Mouse (Mus musculus): Measurements from ENCODE around the gene Ctdsp1. TPM values are rescaled to one million over a fixed set of nuclear protein-coding genes. Genes with fewer than 3 reads are reported as not detected.

Gene Ctdsp1
- 30.7 and 40.5 TPM in 2 replicates for total RNA-seq (2015; ENCODE audit: low replicate concordance)
- 10.5 and 22.8 TPM in 2 replicates for total RNA-seq (2017; ENCODE audit: low replicate concordance)

- ATAC-seq (replicated peaks; ENCODE audit: low FRiP score, poor library complexity, severe bottlenecking): peak; percentile 59
These were observed at the start of gene Ctdsp1 for GRCm38 (mm10) chr1:74390924-74391748. TSS of gene Ctdsp1 (plus strand) at chr1:74391509.

- ATAC-seq (replicated peaks; ENCODE audit: low FRiP score, poor library complexity, severe bottlenecking): no peak
These were observed 49.4 kb upstream of the Ctdsp1 start for GRCm38 (mm10) chr1:74341898-74342297.

DNA sequence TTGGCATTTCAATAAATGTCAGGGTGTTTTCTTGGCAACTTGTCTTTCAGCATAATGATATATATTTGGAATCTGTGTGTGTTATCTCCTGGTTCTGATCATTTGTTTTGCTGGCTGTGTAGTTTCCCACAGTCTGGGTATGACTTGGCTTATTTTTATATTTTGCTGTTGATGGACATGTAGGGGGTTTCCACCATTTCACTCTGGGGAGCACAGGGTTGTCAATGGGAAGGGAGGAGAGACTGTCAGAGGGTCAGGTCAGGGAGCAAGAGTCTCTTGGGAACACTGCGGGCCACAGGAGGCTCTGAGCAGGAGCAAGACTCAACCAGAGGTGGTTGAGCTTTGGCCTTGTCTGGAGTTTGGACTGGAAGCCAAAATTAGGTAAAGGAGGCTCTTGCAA, 49.0 kb upstream of the Ctdsp1 start:
- no peak for ATAC-seq (replicated peaks; ENCODE audit: low FRiP score, poor library complexity, severe bottlenecking)

- no peak for ATAC-seq (replicated peaks; ENCODE audit: low FRiP score, poor library complexity, severe bottlenecking)
These were observed 48.1 kb upstream of the Ctdsp1 start for GRCm38 (mm10) chr1:74343161-74343560.

GRCm38 (mm10) chr1:74344163-74344916, 47.0 kb upstream of the Ctdsp1 start:
- ATAC-seq (replicated peaks; ENCODE audit: low FRiP score, poor library complexity, severe bottlenecking): no peak

GRCm38 (mm10) chr1:74351185-74351769, 40.0 kb upstream of the Ctdsp1 start:
- no peak for ATAC-seq (replicated peaks; ENCODE audit: low FRiP score, poor library complexity, severe bottlenecking)

- no peak for ATAC-seq (replicated peaks; ENCODE audit: low FRiP score, poor library complexity, severe bottlenecking)
These were observed 38.7 kb upstream of the Ctdsp1 start for GRCm38 (mm10) chr1:74352532-74353096.

DNA sequence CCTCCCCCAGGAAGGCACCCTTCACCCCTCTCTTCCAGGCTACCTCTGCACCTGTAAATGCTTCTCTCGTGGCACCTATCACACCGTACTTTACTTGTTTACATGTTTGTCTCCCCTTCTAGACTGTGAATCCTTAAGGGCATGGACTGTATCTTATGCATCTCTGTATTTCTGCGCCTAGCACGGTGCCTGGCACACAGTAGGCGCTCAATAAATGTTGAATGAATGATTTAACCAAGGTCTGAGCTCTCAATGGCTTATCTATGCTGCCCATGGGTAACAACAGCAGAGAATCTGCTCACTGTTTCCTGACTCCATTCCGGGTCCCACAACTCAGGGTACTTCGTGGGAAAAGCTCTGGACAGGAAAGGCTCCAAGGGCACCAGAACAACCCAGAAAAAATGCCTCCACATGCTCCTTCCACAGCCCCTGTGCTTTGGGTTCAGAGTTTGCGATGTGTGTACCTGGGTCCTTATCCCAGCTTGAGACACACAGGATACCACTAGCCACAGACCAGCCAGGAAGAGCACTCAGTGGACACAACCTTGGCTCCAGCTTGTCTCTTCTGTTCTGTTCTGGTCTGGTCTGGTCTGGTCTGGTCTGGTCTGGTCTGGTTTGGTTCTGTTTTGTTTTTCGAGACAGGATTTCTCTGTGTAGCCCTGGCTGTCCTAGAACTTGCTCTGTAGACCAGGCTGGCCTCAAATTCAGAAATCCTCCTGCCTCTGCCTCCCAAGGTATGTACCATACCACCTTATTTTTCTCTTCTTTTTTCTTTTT, 37.7 kb upstream of the Ctdsp1 start:
- ATAC-seq (replicated peaks; ENCODE audit: low FRiP score, poor library complexity, severe bottlenecking): no peak

GRCm38 (mm10) chr1:74357531-74357930, 33.8 kb upstream of the Ctdsp1 start:
- no peak for ATAC-seq (replicated peaks; ENCODE audit: low FRiP score, poor library complexity, severe bottlenecking)

DNA sequence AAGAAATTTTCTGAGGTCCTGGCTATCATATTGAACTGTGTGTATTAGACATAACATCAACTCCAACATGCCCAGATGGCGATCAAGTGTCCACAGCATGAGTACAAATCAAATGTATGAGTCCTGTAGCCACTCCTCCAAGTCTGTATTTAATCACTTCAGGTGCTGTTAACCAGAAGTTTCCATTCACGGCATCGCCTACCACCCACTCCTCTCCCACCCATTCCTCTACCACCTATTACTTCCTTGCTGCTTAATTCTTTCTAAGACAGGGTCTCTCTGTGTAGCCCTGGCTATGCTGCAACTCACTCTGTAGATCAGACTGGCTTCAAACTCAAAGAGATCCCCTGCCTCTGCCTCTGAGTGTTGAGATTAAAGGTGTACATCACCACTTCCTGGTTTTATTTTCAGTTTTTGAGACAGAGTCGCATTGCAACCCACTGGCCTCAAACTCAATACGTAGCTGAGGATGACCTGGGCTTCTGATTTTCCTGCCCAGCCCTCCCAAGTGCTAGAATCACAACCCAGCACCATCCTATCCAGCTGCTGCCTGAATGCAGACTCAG, 31.3 kb upstream of the Ctdsp1 start:
- ATAC-seq (replicated peaks; ENCODE audit: low FRiP score, poor library complexity, severe bottlenecking): no peak

- ATAC-seq (replicated peaks; ENCODE audit: low FRiP score, poor library complexity, severe bottlenecking): peak; percentile 46; the same call in 1 of the 2 replicates
These were observed 29.5 kb upstream of the Ctdsp1 start, which contains the start of gene Catip for GRCm38 (mm10) chr1:74361812-74362211. TSS of gene Catip (plus strand) at chr1:74362108.

- ATAC-seq (replicated peaks; ENCODE audit: low FRiP score, poor library complexity, severe bottlenecking): no peak
These were observed 28.7 kb upstream of the Ctdsp1 start for GRCm38 (mm10) chr1:74362325-74363229.

GRCm38 (mm10) chr1:74363437-74363836, 27.9 kb upstream of the Ctdsp1 start:
- ATAC-seq (replicated peaks; ENCODE audit: low FRiP score, poor library complexity, severe bottlenecking): no peak

GRCm38 (mm10) chr1:74364270-74364669, 27.0 kb upstream of the Ctdsp1 start:
- no peak for ATAC-seq (replicated peaks; ENCODE audit: low FRiP score, poor library complexity, severe bottlenecking)

DNA sequence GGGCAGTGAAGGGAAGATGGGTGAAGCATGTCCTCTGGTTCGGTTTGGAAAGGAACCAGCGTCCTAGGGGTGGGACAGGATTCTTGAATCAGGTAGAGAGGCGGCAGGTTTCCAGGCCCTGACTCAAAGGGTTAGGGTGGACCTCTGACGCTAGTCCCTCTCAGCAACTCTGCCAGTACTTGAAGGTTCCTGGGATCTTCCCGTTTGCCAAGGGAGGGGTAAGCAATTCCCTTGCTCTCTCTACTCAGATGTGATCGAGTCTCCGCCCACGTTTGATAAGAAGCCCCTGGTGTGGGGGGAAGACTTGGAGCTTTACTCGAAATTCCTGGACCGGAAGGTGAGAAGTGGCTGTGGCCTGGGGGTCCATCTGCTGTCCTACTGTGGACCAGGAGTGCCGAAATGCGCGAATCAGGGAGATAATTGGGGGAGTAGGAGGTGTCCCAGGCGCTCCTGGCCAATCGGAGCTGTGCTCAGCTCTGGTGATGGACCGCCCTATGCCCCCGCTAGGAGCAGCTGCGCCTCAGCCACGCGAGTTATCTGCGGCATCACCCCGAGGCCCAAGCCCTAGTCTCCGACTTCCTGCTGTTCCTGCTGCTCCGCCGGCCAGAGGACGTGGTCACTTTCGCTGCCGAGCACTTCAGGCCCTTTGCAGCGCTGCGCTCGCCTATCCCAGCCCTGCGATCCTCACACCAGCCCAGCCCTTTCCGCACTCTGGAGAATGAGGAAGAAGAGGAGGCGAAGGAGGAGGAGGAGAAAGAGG, 23.2 kb upstream of the Ctdsp1 start:
- ATAC-seq (replicated peaks; ENCODE audit: low FRiP score, poor library complexity, severe bottlenecking): peak; percentile 43; the same call in 1 of the 2 replicates

GRCm38 (mm10) chr1:74370040-74370439, 21.3 kb upstream of the Ctdsp1 start:
- ATAC-seq (replicated peaks; ENCODE audit: low FRiP score, poor library complexity, severe bottlenecking): no peak

GRCm38 (mm10) chr1:74373372-74373771, 17.9 kb upstream of the Ctdsp1 start:
- ATAC-seq (replicated peaks; ENCODE audit: low FRiP score, poor library complexity, severe bottlenecking): no peak

All from erythroblast, adult 5-6 weeks (primary cell).